Mouse (Mus musculus) stomach, embryonic 14.5 days (tissue): ENCODE measurements around the gene Zzz3. TPM values are rescaled to one million over a fixed set of nuclear protein-coding genes. Genes with fewer than 3 reads are reported as not detected.

Source experiments
- ATAC-seq: fragments of 200-750 bp; cut with Nextera tagmentation; 2 replicates; pipeline ENCODE4 v1.8.0; 2017; ENCODE audit warnings: low read depth, moderate TSS enrichment; ENCODE audit not compliant: insufficient number of reproducible peaks, insufficient read depth, low FRiP score
- H3K27ac ChIP-seq: fragments of 300-500 bp; sonication (generic); 2 replicates; pipeline ENCODE4 v1.5.1; 2014; ENCODE audit warnings: mild to moderate bottlenecking, low read length, moderate library complexity, mixed read lengths
- H3K27me3 ChIP-seq: fragments of 300-500 bp; sonication (generic); 2 replicates; pipeline ENCODE4 v1.6.1; 2014; ENCODE audit warnings: low read length, control low read depth, mixed read lengths; ENCODE audit not compliant: control insufficient read depth, insufficient read depth
- H3K36me3 ChIP-seq: fragments of 300-500 bp; sonication (generic); 2 replicates; pipeline ENCODE4 v1.6.1; 2014; ENCODE audit warnings: mild to moderate bottlenecking, control low read depth, low read length, moderate library complexity, mixed read lengths; ENCODE audit not compliant: control insufficient read depth, insufficient read depth
- H3K4me1 ChIP-seq: fragments of 300-500 bp; sonication (generic); 2 replicates; pipeline ENCODE4 v1.6.1; 2014; ENCODE audit warnings: low read length, control low read depth, mixed read lengths; ENCODE audit not compliant: control insufficient read depth, insufficient read depth
- H3K4me2 ChIP-seq: fragments of 300-500 bp; sonication (generic); replicated peaks from 2 replicates; pipeline ENCODE4 v1.6.1; 2014; ENCODE audit warnings: low read depth, low read length, control low read depth
- H3K4me3 ChIP-seq: fragments of 300-500 bp; sonication (generic); 2 replicates; pipeline ENCODE4 v1.5.1; 2014; ENCODE audit warnings: low read depth, low read length, control low read depth
- H3K9ac ChIP-seq: fragments of 300-500 bp; sonication (generic); replicated peaks from 2 replicates; pipeline ENCODE4 v1.6.1; 2014; ENCODE audit warnings: low read depth, mild to moderate bottlenecking, control low read depth, low read length, moderate library complexity, mixed read lengths
- H3K9me3 ChIP-seq: fragments of 300-500 bp; sonication (generic); 2 replicates; pipeline ENCODE4 v1.6.1; 2016; ENCODE audit warnings: low read depth, low read length, control low read depth; ENCODE audit not compliant: control insufficient read depth
- WGBS: fragments of 180-500 bp; shearing (Covaris S2); extraction: QIAGEN DNeasy Blood & Tissue Kit; methylation state at CpG from one replicate; pipeline ENCODE4 v1.1.7; 2014; 5-methylcytosine and 5-hydroxymethylcytosine counted together
- polyA plus RNA-seq: library from polyadenylated mRNA; unstranded; fragments of >200 nt; fragmentation: Nextera tagmentation; extraction: Ambion mirVana; gene quantifications from 2 replicates; pipeline ENCODE4 v1.2.1, GENCODE M21; 2014

Zzz3 gene
- 53.7 and 63.3 TPM in 2 replicates for polyA plus RNA-seq

- under 1% methylated on average over 75 of the region's 108 CpGs for WGBS
- ATAC-seq = peak; percentile 92
- peaks cover 13% of the 10 kb centered on the region for H3K4me1 ChIP-seq
Measured at GRCm38 (mm10) chr3:152395350-152396277, at the start of gene Zzz3. Zzz3 (plus strand) TSS chr3:152395473.

DNA sequence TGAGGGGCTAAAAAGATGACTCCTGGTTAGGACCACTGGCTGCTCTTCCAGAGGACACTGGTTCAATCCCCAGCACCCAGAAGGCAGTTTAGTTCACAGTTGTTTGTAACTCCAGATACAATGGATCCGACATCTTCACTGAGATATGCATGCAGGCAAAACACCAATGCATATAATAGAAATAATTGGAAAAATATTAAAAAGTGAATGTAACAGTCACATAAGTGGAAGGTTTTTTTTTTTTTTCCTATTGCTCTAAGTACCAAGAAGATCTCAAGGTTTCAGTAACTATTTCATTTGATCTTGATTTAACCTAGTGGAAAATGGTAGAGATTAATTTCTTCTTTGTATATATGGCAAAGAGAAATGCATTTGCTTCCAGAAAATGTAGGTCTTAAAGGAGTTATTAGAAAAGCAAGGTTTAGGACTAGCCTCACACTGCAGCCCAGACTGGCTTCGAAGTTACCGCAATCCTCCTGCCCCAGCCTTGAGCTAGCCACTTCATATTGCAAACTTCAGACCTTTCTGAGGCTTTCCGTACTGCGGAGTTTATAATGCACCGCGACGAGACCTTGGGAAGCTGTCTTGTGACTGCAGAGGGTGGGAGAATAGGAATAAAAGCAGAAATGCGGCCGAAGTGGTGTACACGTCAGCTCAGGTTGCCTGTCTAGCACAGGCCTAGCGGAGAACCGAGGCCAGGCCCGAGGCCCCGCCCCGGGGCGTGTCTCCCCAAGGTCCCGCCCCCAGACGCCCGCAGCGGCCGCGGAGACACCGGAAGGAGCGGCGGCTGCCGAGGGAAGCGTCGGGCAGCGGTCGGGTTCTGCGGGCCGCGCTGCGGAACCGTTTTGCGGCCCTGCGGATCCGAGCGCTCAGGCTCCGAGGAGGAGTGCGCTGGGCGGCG lies 49.3 kb upstream of the Zzz3 start, which contains the start of gene Usp33:
Gene Usp33, plus strand, starts transcription at position 747 of the 901 bp plus-strand sequence.
- H3K27me3 ChIP-seq = no peaks in the 10 kb centered on the region
- H3K4me2 ChIP-seq = peak within 1 kb of the TSS; percentile 46
- no peaks in the 10 kb centered on the region for H3K36me3 ChIP-seq
- 6% methylated on average over 43 of the region's 44 CpGs for WGBS
- peak within 1 kb of the TSS; percentile 87 for H3K9ac ChIP-seq
- peak within 1 kb of the TSS; percentile 68 for H3K4me3 ChIP-seq
- peaks cover 10% of the 10 kb centered on the region for H3K4me1 ChIP-seq
- no peaks in the 10 kb centered on the region for H3K9me3 ChIP-seq
- peak; percentile 95 for ATAC-seq
- H3K27ac ChIP-seq = peak within 1 kb of the TSS; percentile 74; the same call in 1 of the 2 replicates

More at GRCm38 (mm10) chr3:152395350-152396277, at the start of gene Zzz3:
- H3K27ac ChIP-seq = peak within 1 kb of the TSS; percentile 99
- H3K9ac ChIP-seq = peak within 1 kb of the TSS; percentile 87
- no peaks in the 10 kb centered on the region for H3K9me3 ChIP-seq
- H3K36me3 ChIP-seq = peaks cover 10% of the 10 kb centered on the region; the same call in 1 of the 2 replicates
- peak within 1 kb of the TSS; percentile 82 for H3K4me3 ChIP-seq
- peak within 1 kb of the TSS; percentile 75 for H3K4me2 ChIP-seq
- H3K27me3 ChIP-seq = no peaks in the 10 kb centered on the region

- Histone ChIP-seq H3K36me3 (no peaks in the 10 kb centered on the region), H3K4me3 (peak overlapping the region; percentile 68), H3K9ac (peak overlapping the region; percentile 87), H3K9me3 (no peaks in the 10 kb centered on the region), H3K27me3 (no peaks in the 10 kb centered on the region), H3K4me1 (peaks cover 10% of the 10 kb centered on the region), H3K27ac (peak overlapping the region; percentile 48; the same call in 1 of the 2 replicates), H3K4me2 (peak overlapping the region; percentile 46)
- ATAC-seq = peak; percentile 70
- WGBS = under 1% methylated on average over 38 of the region's 54 CpGs
Measured at GRCm38 (mm10) chr3:152346633-152347141, 48.6 kb upstream of the Zzz3 start.

- Histone ChIP-seq H3K27me3 (no peaks in the 10 kb centered on the region), H3K36me3 (no peaks in the 10 kb centered on the region), H3K4me2 (peak overlapping the region; percentile 46), H3K27ac (no peak overlapping the region), H3K4me1 (peaks cover 10% of the 10 kb centered on the region), H3K9me3 (no peaks in the 10 kb centered on the region), H3K4me3 (peak overlapping the region; percentile 68), H3K9ac (peak overlapping the region; percentile 87)
- ATAC-seq = no peak
- WGBS = 37% methylated on average over 3 of the region's 3 CpGs
Measured at GRCm38 (mm10) chr3:152347227-152347626, 48.0 kb upstream of the Zzz3 start.

DNA sequence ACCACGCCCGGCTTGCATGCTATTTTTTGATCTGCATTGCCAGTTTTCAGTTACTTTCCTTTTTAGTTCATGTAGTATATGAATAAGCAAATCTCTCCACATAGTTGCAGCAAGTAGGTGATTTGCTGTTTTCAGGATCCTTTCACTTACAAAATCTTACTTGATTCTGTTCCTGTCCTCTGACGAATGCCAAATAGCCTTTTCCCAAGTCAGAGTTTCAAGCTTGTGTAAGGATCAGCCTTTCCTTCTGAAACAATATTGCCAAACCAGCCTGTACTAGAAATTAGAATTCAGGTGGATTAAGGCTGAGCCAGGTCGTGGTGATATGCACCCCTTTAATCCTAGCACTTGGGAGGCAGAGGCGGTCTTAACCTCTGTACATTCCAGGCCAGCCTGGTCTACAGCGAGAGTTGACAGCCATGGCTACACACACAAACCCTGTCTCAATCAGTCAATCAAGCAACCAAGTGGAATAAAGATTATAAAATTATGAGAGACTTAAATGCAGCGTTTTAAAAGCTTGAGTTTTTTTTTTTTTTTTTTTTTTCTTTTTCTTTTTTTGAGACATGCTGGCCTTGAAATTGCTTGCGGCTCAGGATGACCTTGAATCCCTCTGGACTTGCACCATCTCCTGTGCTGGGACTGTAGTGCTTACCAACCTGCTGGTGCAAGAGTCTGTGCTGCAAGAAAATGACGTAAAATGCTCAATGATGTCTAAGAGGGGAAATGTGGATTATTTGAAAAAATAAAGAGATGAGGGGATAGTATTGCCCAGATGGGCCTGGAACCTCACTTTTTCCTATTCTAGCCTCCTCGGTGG lies 47.1 kb upstream of the Zzz3 start:
- 90% methylated on average over 10 of the region's 10 CpGs for WGBS
- H3K27me3 ChIP-seq = no peaks in the 10 kb centered on the region
- no peaks in the 10 kb centered on the region for H3K9me3 ChIP-seq
- H3K27ac ChIP-seq = no peak overlapping the region
- H3K4me3 ChIP-seq = no peak overlapping the region
- no peaks in the 10 kb centered on the region for H3K36me3 ChIP-seq
- H3K9ac ChIP-seq = no peak overlapping the region
- H3K4me2 ChIP-seq = no peak overlapping the region
- H3K4me1 ChIP-seq = peaks cover 14% of the 10 kb centered on the region
- ATAC-seq = no peak

DNA sequence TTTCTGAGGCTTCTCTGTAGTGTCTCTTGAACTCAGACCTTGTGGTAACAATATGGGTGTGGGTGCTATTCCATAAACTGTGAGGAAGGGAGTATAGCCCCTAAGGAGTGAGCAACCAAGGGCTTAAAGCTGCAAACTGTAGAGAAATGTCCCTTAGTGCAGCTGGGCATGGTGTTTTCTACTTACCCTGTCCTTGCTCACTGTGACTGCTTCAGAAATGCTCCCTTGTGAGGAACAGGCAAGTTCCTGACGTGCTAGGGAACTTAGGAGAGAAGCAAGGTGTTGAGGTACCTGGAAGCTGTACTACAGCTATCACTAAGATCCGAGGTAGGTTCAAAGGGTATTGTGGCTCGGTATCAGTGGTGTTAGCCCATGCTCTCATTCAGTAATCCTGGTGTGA lies 44.8 kb upstream of the Zzz3 start:
- no peak for ATAC-seq
- no peaks in the 10 kb centered on the region for H3K36me3 ChIP-seq
- H3K9ac ChIP-seq = no peak overlapping the region
- no peak overlapping the region for H3K27ac ChIP-seq
- no peak overlapping the region for H3K4me2 ChIP-seq
- peaks cover 15% of the 10 kb centered on the region for H3K4me1 ChIP-seq
- no peak overlapping the region for H3K4me3 ChIP-seq
- 54% methylated on average over 3 of the region's 3 CpGs for WGBS
- H3K27me3 ChIP-seq = no peaks in the 10 kb centered on the region
- H3K9me3 ChIP-seq = no peaks in the 10 kb centered on the region

DNA sequence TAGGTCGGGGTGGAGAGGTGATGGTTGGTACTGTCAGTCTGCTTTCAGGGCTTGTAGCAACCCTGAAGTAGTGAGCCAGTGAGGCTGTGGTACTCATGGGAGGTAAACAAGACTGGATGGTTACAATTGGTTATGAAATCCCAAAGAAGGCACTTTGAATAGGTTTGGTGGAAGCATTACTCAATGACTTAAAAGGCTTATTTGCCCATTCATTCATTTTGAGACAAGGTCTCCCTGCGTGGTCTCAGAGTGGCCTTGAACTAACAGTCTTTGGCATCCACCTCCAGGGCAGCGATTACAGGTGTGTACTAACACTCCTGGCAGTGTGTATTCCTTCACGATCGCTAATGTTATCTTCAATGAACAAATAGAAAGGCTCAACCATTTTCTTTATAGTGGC lies 44.3 kb upstream of the Zzz3 start:
- Histone ChIP-seq H3K27ac (no peak overlapping the region), H3K4me3 (no peak overlapping the region), H3K27me3 (no peaks in the 10 kb centered on the region), H3K4me1 (peaks cover 15% of the 10 kb centered on the region), H3K36me3 (no peaks in the 10 kb centered on the region), H3K4me2 (no peak overlapping the region), H3K9ac (no peak overlapping the region), H3K9me3 (no peaks in the 10 kb centered on the region)
- WGBS = 68% methylated on average over 5 of the region's 5 CpGs
- ATAC-seq = no peak
